Mouse (Mus musculus) right cerebral cortex, adult 18-20 months (tissue): ENCODE data around the gene Pdss1.

ENCODE experiments used
- DNase-seq: peaks from one replicate; pipeline ENCODE4 v3.0.0; 2022; ENCODE audit warnings: mixed read lengths

Gene Pdss1

GRCm38 (mm10) chr2:22962242-22962641 lies 66.9 kb downstream of the Pdss1 start:
- peak; percentile 69 for DNase-seq

- DNase-seq, result no peak
Observed at GRCm38 (mm10) chr2:22962970-22963369, 67.6 kb downstream of the Pdss1 start.

- DNase-seq, result no peak
Observed at GRCm38 (mm10) chr2:22977387-22977973, 82.2 kb downstream of the Pdss1 start.

- peak; percentile 34 for DNase-seq
Observed at GRCm38 (mm10) chr2:22985973-22986657, 90.8 kb downstream of the Pdss1 start.
